Mouse (Mus musculus) embryonic fibroblast, embryonic 13.5 days (primary cell): ENCODE measurements around the gene Sema3e.

Experiments used
- CTCF ChIP-seq: IDR thresholded peaks from 2 replicates; pipeline ENCODE4 v1.5.1; 2011; ENCODE audit warnings: mild to moderate bottlenecking, control low read depth, low read length, moderate library complexity, borderline replicate concordance; ENCODE audit not compliant: insufficient read depth
- POLR2A ChIP-seq: IDR thresholded peaks from 2 replicates; pipeline ENCODE4 v1.6.1; 2011; ENCODE audit warnings: low read depth, mild to moderate bottlenecking, control low read depth, low read length, moderate library complexity

DNA sequence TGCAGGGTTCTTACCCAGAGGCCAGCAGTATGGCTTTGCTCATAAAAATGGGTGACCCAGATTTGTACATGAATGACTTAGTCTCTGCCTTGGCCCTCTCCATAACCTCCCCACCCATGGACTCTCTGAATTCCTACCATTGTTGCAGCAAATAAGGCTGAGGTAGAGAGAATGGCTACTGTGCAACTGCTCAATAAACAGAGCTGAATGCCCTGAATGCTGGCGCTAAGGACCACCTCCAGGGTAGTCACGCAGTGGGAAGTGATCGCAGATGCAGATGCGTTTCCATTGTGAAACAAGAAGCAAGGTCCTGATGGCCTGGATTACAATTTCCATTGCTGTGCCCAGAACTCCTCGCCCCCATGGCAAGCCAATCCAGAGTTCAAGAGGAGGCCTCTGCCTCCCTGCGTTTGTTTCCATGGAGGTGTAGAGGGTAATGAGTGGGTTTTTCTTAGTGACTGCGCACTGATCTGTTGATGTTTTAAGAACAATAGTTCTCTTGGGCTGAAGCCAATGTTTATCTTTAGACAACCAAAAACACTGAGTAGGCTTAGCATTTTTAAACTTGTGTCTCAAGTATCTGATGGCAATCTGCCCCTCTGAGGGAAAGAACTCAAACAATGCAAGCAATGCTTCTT, 42.5 kb upstream of the Sema3e start:
- TF ChIP-seq CTCF (no peak), POLR2A (no peak)
